Mouse (Mus musculus): Measurements from ENCODE around the gene Fen1.

DNA sequence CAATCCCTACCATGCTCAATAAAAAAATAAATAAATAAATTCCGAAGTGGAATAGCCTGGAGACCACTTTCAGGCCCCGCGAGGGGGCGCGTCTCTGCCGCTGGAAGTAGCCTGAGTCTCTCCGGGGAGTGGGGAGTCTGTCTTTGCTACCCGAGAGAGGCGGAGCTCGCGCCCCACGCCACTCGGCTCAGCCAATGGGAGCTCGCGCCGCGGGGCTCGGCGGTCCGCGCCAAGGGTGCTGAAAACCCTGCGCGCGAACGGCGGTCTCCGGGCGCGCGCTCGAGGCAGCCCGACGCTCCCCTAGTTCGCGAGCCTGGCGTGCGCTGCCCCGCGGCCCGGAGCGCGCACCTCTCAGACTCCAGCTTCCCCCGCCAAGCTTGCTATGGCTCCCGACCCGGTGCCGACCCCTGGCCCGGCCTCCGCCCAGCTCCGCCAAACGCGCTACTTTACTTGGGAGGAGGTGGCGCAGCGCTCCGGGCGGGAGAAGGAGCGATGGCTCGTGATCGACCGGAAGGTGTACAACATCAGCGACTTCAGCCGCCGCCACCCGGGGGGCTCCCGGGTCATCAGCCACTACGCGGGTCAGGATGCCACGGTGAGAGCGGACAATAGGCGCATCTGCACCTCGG lies 21.2 kb downstream of the Fen1 start, which contains the start of gene Fads1:
- peak; percentile 15 for TF ChIP-seq MAX (IDR thresholded peaks at IDR 0.05)
- TF ChIP-seq CTCF (IDR thresholded peaks at IDR 0.05; ENCODE audit: control insufficient read depth, insufficient read depth, insufficient read length), result peak; percentile 14
- no peak for TF ChIP-seq CEBPB (IDR thresholded peaks at IDR 0.05; ENCODE audit: low read depth)
- no peak for TF ChIP-seq MYOG (IDR thresholded peaks at IDR 0.05; ENCODE audit: control insufficient read depth, extremely low read depth, insufficient read length)
- TF ChIP-seq USF1 (IDR thresholded peaks at IDR 0.05; ENCODE audit: low read depth), result no peak
- no peak for TF ChIP-seq MYOD1 (IDR thresholded peaks at IDR 0.05; ENCODE audit: control insufficient read depth, insufficient read length, low read depth)

Data from C2C12 (cell line).